Mouse (Mus musculus): ENCODE measurements around the gene Pold2. TPM values are rescaled to one million over a fixed set of nuclear protein-coding genes. Genes with fewer than 3 reads are reported as not detected.
"Not testable (repeated sequence)": the region's sequence is repeated elsewhere in the genome, so short reads cannot be mapped to it uniquely, and the experiment has no call there.

Pold2 gene
- polyA plus RNA-seq, 2 experiments from 2014 or later = 20.6 to 26.9 TPM

GRCm38 (mm10) chr11:5897839-5898238 is 19.7 kb upstream of the Pold2 start:
- no peak for ATAC-seq

GRCm38 (mm10) chr11:5897230-5897629 is 19.1 kb upstream of the Pold2 start:
- no peak for ATAC-seq

GRCm38 (mm10) chr11:5893807-5894206 is 15.7 kb upstream of the Pold2 start:
- ATAC-seq = no peak

GRCm38 (mm10) chr11:5892810-5893368 is 14.8 kb upstream of the Pold2 start:
- no peak for ATAC-seq

- no peak for ATAC-seq
Measured at GRCm38 (mm10) chr11:5892151-5892591, 14.1 kb upstream of the Pold2 start.

GRCm38 (mm10) chr11:5888563-5888962 is 10.5 kb upstream of the Pold2 start:
- not testable (repeated sequence) for ATAC-seq

GRCm38 (mm10) chr11:5887250-5887649 is 9.2 kb upstream of the Pold2 start:
- no peak for ATAC-seq

GRCm38 (mm10) chr11:5886187-5886586 is 8.1 kb upstream of the Pold2 start:
- no peak for ATAC-seq

GRCm38 (mm10) chr11:5882518-5882917 is 4.4 kb upstream of the Pold2 start:
- no peak for ATAC-seq

GRCm38 (mm10) chr11:5879905-5880304 is 1.8 kb upstream of the Pold2 start:
- no peak for ATAC-seq

- no peak for ATAC-seq
Measured at GRCm38 (mm10) chr11:5878661-5879060, 569 bp upstream of the Pold2 start.

GRCm38 (mm10) chr11:5877421-5877820 is 671 bp downstream of the Pold2 start:
- ATAC-seq = no peak

GRCm38 (mm10) chr11:5873192-5873591 is 4.9 kb downstream of the Pold2 start:
- no peak for ATAC-seq

GRCm38 (mm10) chr11:5872707-5873106 is 5.4 kb downstream of the Pold2 start:
- ATAC-seq = no peak

GRCm38 (mm10) chr11:5870069-5870468 is 8.0 kb downstream of the Pold2 start:
- ATAC-seq = no peak

- no peak for ATAC-seq
Measured at GRCm38 (mm10) chr11:5869331-5869730, 8.8 kb downstream of the Pold2 start.

GRCm38 (mm10) chr11:5868324-5868723 is 9.8 kb downstream of the Pold2 start:
- ATAC-seq = no peak

- no peak for ATAC-seq
Measured at GRCm38 (mm10) chr11:5867196-5867595, 10.9 kb downstream of the Pold2 start.

- ATAC-seq = no peak
Measured at GRCm38 (mm10) chr11:5862394-5863105, 15.5 kb downstream of the Pold2 start.

GRCm38 (mm10) chr11:5861678-5862393 is 16.3 kb downstream of the Pold2 start, which contains the start of gene Aebp1:
Aebp1 (plus strand) TSS chr11:5861947.
- ATAC-seq = no peak

- no peak for ATAC-seq
Measured at GRCm38 (mm10) chr11:5860639-5861038, 17.5 kb downstream of the Pold2 start.

- no peak for ATAC-seq
Measured at GRCm38 (mm10) chr11:5859883-5860550, 18.1 kb downstream of the Pold2 start.

GRCm38 (mm10) chr11:5858723-5859122 is 19.4 kb downstream of the Pold2 start:
- no peak for ATAC-seq
